Mouse (Mus musculus) adrenal gland, postnatal 36 days (tissue): ENCODE data around the gene Cabcoco1. TPM values are rescaled to one million over a fixed set of nuclear protein-coding genes. Genes with fewer than 3 reads are reported as not detected.
A peak's percentile ranks its signal among the peaks of the same experiment; 100 is the strongest.

Experiments used
- DNase-seq, 2 experiments: peaks; one replicate each; pipeline ENCODE4 v3.0.0; 2021; ENCODE audit warnings: mixed read lengths in 1 of 2
- long read RNA-seq, 2 experiments: library from polyadenylated mRNA; stranded (forward); transcript quantifications; one replicate each; pipeline ENCODE4 v2.0.0; 2021; ENCODE audit warnings: borderline sequencing depth in 2 of 2
- total RNA-seq, 2 experiments: library from RNA; stranded (reverse); gene quantifications; 2 replicates each; pipeline ENCODE4 v1.2.3; 2021

Gene Cabcoco1
- total RNA-seq, result 1 to 10 TPM; 2.5 to 4.7 TPM
- long read RNA-seq, experiment 1, partial matches to known transcripts, result 1 of 6 reads
- long read RNA-seq, experiment 1, other reads (novel, unspliced or antisense), result 1 of 6 reads
- long read RNA-seq, experiment 2, partial matches to known transcripts, result 2 of 5 reads
- long read RNA-seq, experiment 2, other reads (novel, unspliced or antisense), result 0 of 5 reads

GRCm38 (mm10) chr10:68541139-68541942, at the start of gene Cabcoco1:
TSS of gene Cabcoco1 (minus strand) at chr10:68541896.
- DNase-seq, result peak; percentile 81 to 87

DNA sequence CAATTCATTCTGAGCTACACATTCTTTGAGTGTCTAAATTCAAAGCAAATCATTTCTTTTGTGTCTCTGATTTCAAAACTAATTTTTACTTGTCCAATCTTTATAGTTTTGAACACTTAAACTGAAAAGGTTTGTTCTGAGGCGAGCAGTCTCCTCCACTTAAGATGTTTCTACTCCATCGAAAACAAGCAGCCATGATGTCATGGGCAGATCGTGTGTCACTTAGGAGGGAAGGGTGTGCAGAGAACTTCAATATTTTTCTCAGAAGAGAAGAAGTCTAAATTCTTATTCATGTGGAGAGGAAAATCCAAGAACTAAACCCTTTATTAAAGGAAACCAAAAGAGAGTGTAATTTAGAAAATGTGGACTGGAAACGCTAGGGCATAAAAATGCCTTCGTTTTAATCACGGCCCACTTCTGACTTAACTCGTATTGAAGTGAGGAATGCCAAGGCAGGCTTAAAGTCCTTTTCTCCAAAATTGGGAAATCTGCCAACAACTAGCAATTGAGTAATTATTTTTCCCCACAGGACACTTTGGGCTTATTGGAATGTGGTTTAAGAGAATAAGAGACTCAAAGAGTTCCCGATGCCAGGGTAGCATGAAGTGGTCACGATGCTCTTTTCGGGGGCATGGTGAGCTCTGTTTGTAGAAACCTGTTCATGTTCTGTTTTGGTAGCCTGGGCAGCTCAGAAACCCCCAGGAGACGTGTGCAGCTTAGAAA, 48.0 kb upstream of the Cabcoco1 start:
- DNase-seq, result no peak

DNA sequence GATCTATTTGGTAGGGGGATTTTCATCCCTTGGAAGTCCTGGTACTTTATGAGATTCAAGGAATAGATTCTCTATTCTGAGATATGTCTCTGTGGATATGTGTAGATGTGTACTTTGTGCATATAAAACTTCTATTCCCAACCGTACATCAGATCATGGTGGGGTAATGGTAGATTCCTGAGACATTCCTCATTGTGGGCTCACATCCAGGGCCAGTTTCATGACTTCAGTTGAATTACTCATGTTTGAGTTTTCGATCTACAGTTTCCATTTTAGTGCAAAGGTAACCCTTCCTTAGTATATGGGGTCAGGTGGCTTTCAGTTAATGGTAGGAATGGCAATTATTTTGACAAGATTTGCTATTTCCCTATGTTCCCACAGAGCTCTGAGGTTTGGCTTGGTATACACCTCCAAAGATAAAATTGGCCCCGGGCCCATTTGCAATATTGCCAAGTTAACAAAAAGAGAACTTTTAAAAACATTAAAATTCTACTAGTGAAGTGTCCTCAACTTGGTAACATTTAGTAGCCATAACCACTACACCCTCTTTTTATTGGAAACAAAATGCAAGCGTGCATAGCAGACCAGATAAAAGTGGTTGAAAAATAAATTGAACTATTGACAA, 45.8 kb upstream of the Cabcoco1 start:
- DNase-seq, result peak in 1 of 2 experiments; percentile 13

DNA sequence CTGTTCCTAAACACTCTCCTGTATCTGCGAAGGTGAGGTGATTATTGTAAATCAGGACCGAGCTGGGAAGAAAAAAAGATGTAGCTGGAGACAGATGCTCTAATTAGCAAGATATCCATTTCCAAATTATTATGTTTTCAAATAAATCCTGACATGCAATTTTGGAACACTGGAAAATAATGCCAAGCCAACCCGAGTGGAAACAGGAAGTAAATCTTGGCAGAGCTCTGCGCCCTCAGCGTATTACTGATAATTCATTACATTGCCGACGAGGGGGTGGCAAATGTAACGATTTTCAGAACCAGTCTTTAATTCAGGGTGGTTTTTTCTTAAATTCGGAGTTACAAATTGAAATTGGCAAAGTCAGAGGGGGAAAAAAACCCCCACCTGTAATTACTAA, 35.6 kb upstream of the Cabcoco1 start:
- peak; percentile 3 to 5 for DNase-seq

GRCm38 (mm10) chr10:68568172-68568571, 26.5 kb upstream of the Cabcoco1 start:
- no peak for DNase-seq

- no peak for DNase-seq
Observed at GRCm38 (mm10) chr10:68562344-68562743, 20.6 kb upstream of the Cabcoco1 start.

DNA sequence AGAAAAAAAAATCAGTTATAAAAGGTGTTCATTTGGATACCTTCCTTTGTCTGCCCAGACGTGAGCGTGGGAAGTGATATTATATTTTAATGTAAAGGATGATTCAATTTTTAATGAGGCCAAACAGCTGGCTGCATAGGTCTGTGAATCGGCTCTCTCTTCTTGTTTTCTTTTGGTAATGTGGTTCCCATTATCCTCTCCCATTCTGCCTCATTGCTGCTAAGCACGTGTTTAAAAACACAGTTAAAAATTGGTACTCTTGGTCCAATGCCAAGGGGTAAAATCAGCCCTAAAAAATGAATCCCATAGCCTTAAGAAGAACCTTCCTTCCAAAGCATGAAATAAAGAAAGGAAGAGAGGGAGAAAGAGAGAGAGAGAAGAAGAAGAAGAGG, 17.1 kb upstream of the Cabcoco1 start:
- no peak for DNase-seq

- peak; percentile 70 to 71 for DNase-seq
Observed at GRCm38 (mm10) chr10:68558105-68558827, 16.6 kb upstream of the Cabcoco1 start.

- no peak for DNase-seq
Observed at GRCm38 (mm10) chr10:68553677-68554076, 12.0 kb upstream of the Cabcoco1 start.

- no peak for DNase-seq
Observed at GRCm38 (mm10) chr10:68552556-68552955, 10.9 kb upstream of the Cabcoco1 start.

DNA sequence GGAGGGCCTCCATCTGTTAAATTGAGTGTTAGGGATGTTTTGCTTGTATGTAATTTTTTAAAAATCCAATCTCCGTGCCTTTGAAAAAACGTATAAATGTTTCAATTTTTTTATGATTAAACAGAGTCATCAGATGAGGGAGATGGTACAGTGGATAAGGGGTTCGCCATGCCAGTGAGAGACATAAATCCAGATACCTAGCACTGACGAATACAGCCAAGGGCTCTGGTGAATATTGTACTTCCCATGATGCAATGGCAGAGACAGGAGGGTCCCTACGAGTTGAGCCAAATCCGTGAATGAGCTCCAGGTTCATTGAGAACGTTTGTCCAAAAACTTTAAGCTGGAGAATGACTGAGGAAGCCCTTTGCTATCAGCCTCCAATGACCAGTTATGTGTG, 9.6 kb upstream of the Cabcoco1 start:
- no peak for DNase-seq

DNA sequence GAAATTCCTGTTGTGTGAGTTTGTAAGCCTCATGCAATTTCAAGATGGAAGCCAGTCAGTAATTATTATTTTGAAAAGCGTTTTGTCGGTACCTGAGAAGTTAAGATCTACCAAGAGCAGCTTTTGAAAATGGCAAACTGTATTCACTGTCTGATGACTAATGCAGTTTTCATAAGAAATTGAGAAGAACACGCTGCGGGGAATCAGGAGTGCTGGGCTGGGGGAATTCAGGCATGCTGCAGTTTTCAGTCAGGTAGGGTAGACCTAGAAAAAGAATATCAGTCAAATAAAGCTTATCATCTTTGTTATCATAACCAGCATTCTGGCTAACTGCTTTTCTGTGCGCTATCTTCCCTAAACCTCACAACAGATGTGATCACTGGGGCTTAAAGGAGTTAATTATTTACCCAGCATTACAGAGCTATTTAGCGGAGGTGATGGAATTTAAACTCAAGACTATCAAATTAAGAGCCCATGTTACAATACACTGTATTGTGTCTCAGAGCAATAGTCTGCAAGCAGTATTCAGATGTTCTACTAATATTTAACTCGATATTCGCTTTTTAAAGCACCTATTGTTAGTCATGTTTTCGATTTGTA, 9.1 kb upstream of the Cabcoco1 start:
- DNase-seq, result no peak

DNA sequence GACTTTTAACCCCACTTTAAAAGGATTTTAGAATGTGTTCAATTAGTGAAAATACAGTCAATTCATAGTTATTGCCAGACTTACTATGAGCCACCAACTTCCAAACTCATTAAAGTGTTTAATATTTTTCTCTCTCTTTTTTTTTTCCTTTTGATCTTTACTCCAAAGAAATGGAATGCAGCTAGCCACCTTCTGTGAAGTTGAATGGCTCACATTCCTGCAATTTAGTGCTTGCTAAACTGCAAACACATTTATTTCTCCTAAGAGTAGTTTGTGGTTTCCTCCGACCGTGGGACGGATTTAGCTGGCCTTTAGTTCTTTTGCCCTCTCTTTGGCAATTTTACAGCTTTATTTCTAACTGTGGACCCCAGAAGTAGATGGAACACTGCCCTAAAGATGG, 1.4 kb upstream of the Cabcoco1 start:
- no peak for DNase-seq

- no peak for DNase-seq
Observed at GRCm38 (mm10) chr10:68541943-68542420, 286 bp upstream of the Cabcoco1 start.

GRCm38 (mm10) chr10:68540612-68541011, 1.1 kb downstream of the Cabcoco1 start:
- DNase-seq, result no peak

DNA sequence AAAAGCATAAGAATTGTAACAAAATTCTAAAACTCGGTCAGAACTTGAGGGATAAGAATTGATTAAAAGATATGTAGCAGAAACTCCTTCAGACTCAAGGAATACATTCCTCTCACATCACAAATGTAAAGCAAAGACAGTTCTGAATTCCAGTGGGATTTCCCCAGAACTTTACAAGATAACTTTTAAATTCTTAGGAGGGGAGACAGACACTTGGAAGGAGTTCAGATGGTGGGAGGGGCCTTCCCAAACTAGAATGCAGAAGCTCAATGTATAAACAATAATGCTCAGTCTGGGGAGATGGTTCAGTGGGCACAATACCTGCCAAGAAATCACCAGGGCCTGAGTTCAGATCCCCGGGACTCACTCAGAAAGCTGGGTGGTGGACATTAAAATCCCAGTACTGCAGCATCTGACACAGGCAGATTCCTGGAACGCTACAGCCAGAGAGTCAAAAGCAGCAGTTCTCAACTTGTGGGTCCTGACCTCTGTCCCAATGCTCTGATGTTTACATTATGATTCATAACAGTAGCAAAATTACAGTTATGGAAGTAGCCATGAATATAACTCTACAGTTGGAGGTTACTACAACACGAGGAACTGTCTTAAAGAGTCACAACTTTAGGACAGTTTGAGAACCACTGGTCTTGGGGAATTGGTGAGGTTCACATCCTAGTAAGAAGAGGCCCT, 4.3 kb downstream of the Cabcoco1 start:
- no peak for DNase-seq

- no peak for DNase-seq
Observed at GRCm38 (mm10) chr10:68529364-68530049, 12.2 kb downstream of the Cabcoco1 start.

GRCm38 (mm10) chr10:68528958-68529357, 12.7 kb downstream of the Cabcoco1 start:
- DNase-seq, result no peak

- DNase-seq, result no peak
Observed at GRCm38 (mm10) chr10:68522106-68522505, 19.6 kb downstream of the Cabcoco1 start.

GRCm38 (mm10) chr10:68512433-68513019, 29.2 kb downstream of the Cabcoco1 start:
- no peak for DNase-seq
